Mouse (Mus musculus) cerebellum, postnatal 36 days (tissue): Measurements from ENCODE around the gene Gm17359.

Experiments
- DNase-seq, 2 experiments: peaks; one replicate each; pipeline ENCODE4 v3.0.0; 2021 to 2022; ENCODE audit warnings: mixed read lengths in 2 of 2

The Gm17359 gene

GRCm38 (mm10) chr3:79358721-79359120 lies 22.3 kb downstream of the Gm17359 start:
- DNase-seq: no peak

- DNase-seq: no peak
Measured at GRCm38 (mm10) chr3:79360317-79361101, 24.0 kb downstream of the Gm17359 start.

- no peak for DNase-seq
Measured at GRCm38 (mm10) chr3:79366098-79366497, 29.6 kb downstream of the Gm17359 start.

- DNase-seq: no peak
Measured at GRCm38 (mm10) chr3:79368306-79368705, 31.8 kb downstream of the Gm17359 start.

GRCm38 (mm10) chr3:79370385-79370929 lies 34.0 kb downstream of the Gm17359 start:
- DNase-seq: no peak

- DNase-seq: no peak
Measured at GRCm38 (mm10) chr3:79371506-79372195, 35.2 kb downstream of the Gm17359 start.

- DNase-seq: no peak
Measured at GRCm38 (mm10) chr3:79373930-79374329, 37.5 kb downstream of the Gm17359 start.

- DNase-seq: no peak
Measured at GRCm38 (mm10) chr3:79378086-79378485, 41.6 kb downstream of the Gm17359 start.

GRCm38 (mm10) chr3:79379255-79379836 lies 42.9 kb downstream of the Gm17359 start:
- DNase-seq: peak; percentile 8 to 14

- DNase-seq: no peak
Measured at GRCm38 (mm10) chr3:79379873-79380595, 43.6 kb downstream of the Gm17359 start.

GRCm38 (mm10) chr3:79381398-79381797 lies 44.9 kb downstream of the Gm17359 start:
- DNase-seq: no peak

GRCm38 (mm10) chr3:79385434-79386029 lies 49.1 kb downstream of the Gm17359 start:
- DNase-seq: no peak

- no peak for DNase-seq
Measured at GRCm38 (mm10) chr3:79389081-79389480, 52.6 kb downstream of the Gm17359 start.

GRCm38 (mm10) chr3:79400552-79400951 lies 64.1 kb downstream of the Gm17359 start:
- no peak for DNase-seq

GRCm38 (mm10) chr3:79402056-79402455 lies 65.6 kb downstream of the Gm17359 start:
- DNase-seq: no peak

GRCm38 (mm10) chr3:79408546-79408945 lies 72.1 kb downstream of the Gm17359 start:
- no peak for DNase-seq

- DNase-seq: no peak
Measured at GRCm38 (mm10) chr3:79409927-79410628, 73.6 kb downstream of the Gm17359 start.

GRCm38 (mm10) chr3:79410629-79410995 lies 74.2 kb downstream of the Gm17359 start:
- DNase-seq: no peak

GRCm38 (mm10) chr3:79411666-79412065 lies 75.2 kb downstream of the Gm17359 start:
- no peak for DNase-seq

- DNase-seq: no peak
Measured at GRCm38 (mm10) chr3:79413492-79413891, 77.0 kb downstream of the Gm17359 start.

GRCm38 (mm10) chr3:79415081-79415480 lies 78.6 kb downstream of the Gm17359 start:
- DNase-seq: no peak

- DNase-seq: no peak
Measured at GRCm38 (mm10) chr3:79415929-79416328, 79.5 kb downstream of the Gm17359 start.
